Mouse (Mus musculus) thymus, postnatal 4 days (tissue): Measurements from ENCODE around the gene Pknox1.
"Not testable (repeated sequence)": the region's sequence is repeated elsewhere in the genome, so short reads cannot be mapped to it uniquely, and the experiment has no call there.

ENCODE experiments used
- DNase-seq: peaks from one replicate; pipeline ENCODE4 v3.0.0; 2021

Pknox1 gene

DNA sequence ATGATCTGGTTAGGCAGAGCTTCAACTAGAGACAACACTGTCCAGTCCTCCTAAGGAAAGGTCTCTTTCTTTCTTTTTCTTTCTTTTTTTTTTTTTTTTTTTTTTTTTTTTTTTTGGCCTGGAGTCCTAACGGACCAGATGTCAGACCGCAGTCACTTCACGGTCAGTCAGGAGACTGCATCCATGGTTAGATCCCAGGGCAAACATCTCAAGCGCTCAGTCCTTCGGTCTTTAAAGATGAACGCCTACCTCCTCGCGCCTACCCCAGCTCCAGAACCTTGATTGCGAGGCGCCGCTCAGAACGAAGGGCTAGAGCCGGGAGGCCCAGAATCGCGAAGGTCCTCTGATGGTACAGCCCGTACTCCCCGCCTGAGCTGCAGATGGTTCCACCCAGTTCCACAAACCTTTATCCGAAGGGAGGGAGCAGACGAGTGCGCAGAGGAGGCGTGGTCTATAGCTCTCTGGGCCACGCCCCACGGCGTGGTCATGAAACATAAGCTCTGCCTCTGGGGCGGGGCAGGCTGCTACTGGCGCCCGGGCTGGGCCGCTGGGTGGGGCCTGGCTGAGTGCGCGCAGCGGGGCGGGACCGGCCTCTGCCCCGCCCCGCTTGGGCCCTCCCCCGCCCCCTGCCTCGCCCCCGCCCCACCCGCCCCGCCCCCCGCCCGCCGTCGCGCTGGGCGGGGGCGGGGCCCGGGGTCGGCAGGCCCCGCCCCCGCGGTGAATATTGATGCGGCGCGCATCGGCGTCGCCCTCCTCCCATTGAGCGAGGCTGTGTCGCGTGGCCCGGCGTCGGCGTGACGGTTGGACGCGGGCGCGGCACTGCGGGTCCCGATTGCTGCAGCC is at the start of gene Pknox1:
Gene Pknox1 (plus strand): TSS at position 720 of the 843 bp plus-strand sequence.
- peak; percentile 99 for DNase-seq

DNA sequence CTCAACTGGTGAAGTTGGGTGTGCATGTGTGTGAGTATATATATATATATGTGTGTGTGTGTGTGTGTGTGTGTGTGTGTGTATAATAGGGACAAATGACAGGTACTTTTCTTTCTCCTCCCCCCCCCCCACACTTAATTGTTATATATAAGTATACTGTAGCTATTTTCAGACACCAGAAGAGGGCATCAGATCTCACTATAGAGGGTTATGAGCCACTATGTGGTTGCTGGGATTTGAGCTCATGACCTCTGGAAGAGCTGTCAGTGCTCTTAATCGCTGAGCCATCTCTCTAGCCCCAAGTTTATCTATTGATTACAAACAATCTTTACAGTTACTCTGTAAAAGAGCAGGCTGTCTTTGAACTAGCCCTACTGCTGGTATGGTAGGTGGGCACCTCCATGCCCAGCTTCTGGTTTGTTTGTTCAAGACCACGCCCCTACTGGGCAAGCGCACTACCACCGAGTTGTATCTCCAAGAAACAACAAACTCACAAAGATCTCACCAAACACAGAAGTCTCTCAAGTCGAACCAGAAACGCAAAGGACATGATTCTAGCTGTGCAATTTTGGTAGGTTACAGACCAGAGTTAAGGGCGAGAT is 45.1 kb upstream of the Pknox1 start:
- no peak for DNase-seq

- peak; percentile 100 for DNase-seq
These were observed 44.3 kb upstream of the Pknox1 start, which contains the start of the genes Wdr4 and Ndufv3 for GRCm38 (mm10) chr17:31519946-31520838. Gene Wdr4, minus strand, starts transcription at chr17:31519980. Gene Ndufv3, plus strand, starts transcription at chr17:31520115.

DNA sequence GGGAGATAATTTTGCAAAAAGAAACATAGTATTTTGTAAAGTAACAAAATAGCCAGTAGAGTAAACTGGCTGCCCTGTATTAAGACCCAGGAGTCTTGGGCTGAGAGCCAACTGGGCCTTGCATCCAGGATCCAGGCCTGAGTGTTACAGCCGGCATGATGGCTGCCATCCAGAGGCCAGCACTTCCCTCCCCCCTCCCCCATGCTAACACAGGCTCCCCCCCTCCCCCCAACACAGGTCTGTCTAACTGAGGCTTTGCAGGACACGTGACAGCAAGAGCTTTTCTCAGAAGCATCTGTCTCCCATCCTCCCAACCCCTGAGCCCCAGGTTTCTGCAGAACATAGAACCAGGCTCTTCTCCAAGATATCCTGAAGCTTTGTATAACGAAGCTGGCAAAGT is 43.6 kb upstream of the Pknox1 start:
- no peak for DNase-seq

GRCm38 (mm10) chr17:31521948-31522347 is 42.6 kb upstream of the Pknox1 start:
- DNase-seq, result no peak

GRCm38 (mm10) chr17:31525114-31525513 is 39.4 kb upstream of the Pknox1 start:
- no peak for DNase-seq

DNA sequence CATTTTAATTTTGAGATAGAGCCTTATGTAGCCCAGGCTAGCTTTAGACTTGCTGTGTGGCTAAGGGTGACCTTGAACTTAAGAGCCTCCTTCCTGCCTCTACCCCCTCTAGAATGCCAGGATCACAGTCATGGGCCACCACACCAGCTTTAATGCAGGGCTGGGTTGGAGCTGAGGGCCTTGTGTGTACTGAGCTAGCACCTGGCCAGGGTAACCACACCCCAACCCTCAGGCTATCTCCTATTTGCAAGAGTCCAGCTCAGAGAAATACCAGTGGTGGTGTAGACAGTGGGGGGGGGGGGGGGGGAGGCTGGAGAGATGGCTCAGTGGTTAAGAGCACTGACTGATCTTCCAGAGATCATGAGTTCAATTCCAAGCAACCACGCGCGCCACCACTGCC is 38.7 kb upstream of the Pknox1 start:
- no peak for DNase-seq

- peak; percentile 64 for DNase-seq
These were observed 35.2 kb upstream of the Pknox1 start for GRCm38 (mm10) chr17:31529314-31529713.

DNA sequence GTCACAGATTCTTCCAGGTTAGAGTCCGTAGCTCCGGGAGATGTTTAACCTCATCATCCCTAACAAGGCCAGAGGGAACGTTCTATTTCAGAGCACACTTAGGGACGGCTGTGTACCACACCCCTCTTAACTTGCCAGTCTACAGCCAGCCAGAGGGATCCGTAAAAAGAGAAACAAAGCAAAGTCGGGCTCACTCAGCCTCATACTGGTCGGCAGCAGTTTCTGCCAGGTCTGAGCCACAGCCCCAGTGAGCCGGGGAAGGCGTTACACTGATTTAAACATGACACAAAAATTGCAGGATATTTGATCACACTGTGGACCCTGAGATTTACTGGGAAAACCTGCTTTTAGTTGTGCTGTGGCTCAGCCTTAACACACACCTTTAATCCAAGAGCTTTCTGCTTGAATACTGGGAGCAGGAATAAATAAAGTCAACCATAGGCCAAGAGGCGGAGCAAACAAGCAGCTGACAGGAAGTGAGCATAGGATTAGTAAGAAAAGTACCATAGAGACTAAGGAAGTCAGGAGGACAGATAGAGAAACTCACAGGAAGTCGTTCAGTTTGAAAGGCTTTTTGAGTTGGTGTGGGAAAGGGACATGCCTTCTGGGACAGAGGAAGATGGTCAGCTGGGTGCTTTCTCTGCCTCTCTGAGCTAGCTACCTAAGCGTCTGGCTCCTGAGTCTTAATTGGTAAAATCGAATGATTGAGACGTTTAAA is 32.9 kb upstream of the Pknox1 start:
- DNase-seq, result no peak

GRCm38 (mm10) chr17:31532331-31532730 is 32.2 kb upstream of the Pknox1 start:
- DNase-seq, result not testable (repeated sequence)

DNA sequence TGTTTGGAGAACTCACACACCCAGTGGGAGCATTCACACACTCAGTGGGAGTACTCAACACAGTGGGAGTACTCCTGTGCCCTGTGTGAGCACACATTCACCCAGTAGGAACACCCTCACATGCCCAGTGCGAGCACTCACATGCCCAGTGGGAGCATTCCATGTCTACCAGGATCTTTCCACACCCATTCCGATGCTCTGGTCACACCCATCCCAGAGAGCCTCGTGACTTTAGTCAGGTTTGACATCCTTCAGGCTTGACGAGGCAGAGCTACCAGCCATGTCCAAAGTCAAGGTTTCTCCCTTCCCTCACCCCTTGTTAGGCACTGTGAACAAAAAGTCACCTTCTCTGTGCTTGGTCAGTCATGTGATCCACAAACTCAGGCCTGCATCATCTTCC is 29.2 kb upstream of the Pknox1 start:
- no peak for DNase-seq

DNA sequence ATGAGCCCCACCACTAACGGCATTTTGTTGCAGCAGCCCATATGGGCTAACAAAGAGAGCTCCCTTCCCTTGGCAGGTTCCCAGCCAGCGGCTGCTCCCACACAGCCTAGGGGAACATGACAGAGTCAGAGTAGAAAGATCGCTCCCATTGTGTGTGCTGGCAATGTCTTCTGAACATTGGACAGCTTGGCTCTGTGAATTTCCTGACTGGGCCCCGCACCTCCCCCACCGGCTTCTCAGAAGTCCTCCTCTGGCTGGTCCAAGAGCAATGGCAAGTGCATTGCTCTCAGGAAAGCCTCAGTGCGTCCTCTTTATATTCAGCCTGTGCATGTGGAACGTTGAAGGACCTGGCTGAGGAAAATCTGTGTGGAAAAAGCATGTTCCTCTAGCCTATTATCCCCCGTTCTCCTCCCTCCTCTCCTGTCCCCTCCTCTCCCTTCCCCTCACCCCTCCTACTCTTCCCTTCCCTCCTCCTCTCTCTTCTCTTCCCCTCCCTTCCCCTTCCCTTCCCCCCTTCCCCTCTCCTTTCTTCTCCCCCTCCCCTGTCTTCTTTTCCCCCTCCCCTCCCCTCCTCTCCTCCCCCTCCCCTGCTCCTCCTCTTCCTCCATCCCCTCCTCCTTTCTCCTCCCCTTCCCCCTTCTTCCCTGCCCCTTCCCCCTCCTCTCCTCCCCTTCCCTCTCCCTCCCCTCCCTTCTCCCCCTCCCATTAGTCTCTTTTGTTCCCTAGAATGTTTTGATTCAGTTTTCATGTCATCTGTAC is 28.5 kb upstream of the Pknox1 start:
- DNase-seq, result no peak

- no peak for DNase-seq
These were observed 24.4 kb upstream of the Pknox1 start for GRCm38 (mm10) chr17:31540101-31540500.

DNA sequence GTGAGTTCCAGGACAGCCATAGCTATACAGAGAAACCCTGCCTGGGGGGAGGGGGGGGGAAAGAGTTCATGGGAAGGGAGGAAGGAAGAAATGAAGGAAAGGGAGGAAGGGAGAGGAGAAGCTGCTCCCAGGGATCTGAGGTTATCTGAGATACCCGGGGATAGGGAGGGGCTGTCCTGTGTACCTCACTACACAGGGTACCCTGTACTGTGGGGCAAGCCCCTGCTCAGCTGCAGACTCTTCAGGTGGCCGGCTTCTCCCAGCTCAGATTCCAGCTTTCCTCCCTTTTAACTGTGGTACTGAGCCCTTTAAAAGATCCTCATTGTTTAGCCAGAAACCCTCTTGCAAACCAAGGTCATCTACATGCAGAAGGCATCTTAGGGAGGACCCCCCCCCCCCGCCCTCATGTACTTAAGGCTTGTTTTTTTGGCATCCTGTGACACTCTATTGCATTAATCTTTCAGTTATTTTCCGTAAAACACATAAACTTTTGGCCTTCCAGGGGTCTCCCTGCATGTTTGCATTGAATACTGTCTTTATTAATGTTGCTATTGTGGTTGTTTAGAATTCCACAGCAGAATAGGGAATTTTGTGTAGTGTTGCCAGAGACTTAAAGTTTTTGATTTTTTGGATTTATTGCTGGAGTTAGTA is 23.6 kb upstream of the Pknox1 start:
- no peak for DNase-seq

- no peak for DNase-seq
These were observed 23.1 kb upstream of the Pknox1 start for GRCm38 (mm10) chr17:31541460-31541831.

DNA sequence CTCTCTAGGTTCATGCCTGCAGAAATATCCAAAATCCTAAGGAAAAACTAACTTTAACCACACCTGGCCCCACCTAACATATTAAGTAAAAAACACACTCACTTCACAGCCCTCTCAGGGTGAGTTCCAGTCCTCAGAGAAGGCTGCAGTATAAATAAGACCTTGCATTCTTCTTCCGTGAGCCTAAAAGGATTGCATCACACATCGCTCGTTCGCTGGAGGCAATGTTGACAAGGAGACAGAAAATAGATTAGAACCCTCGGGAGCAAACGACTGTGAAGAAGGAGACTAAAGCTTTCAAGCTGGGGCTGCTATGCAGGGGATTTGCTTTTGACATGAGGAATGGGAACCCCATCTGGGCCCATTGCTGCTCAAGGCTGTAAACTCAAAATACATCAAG is 21.0 kb upstream of the Pknox1 start:
- DNase-seq, result no peak

DNA sequence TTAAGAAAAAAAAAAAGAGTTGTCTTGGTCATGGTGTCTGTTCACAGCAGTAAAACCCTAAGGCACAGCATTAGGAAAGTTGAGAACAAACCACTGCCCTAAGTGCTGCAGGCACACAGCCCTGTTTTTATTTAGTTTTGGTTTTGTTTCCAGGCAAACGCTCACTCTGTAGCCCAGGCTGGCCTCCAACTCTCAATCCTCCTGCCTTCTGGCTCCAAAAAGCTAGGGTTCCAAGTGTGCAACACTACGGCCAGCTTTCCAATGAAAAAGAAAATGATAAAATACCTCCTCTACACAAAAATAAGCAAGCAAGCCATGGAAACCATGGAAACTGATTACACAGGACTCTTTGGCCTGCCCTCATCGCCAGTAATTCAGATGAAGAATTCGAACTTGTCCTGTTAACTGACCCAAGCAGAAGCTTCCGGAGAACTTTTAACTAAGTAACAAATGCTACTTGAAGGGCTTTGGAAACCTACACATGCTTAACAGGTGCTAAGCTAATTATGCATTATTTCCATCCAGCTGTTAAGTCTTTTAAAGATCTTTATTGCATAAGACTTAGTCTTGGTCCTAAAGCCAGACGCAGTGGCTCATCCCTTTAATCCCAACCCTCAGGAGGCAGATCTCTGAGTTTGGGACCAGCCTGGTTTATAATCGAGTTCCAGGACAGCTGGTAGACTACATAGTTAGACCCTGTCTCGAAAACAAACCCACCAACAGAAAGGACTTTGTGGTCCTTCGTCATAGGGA is 17.9 kb upstream of the Pknox1 start:
- DNase-seq, result no peak

- no peak for DNase-seq
These were observed 16.6 kb upstream of the Pknox1 start for GRCm38 (mm10) chr17:31547974-31548373.

GRCm38 (mm10) chr17:31549389-31549788 is 15.1 kb upstream of the Pknox1 start:
- no peak for DNase-seq

DNA sequence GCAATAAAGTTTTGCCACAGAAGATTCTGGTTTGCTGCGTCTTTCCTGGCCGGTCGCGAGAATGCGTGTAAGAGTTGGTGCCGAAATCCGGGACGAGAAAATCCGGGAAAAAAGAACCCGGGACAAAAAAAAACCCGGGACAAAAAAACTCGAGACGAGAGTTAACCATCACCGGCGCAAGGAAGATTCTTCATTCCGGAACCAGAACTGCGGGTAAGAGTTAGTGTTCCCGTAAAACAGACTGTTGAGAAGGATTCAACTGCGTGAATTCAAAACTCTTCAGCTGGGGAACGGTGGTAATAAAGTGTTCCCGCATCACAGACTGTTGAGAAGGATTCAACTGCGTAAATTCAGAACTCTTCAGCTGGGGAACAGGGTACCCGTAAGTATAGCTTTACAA is 11.9 kb upstream of the Pknox1 start:
- not testable (repeated sequence) for DNase-seq

DNA sequence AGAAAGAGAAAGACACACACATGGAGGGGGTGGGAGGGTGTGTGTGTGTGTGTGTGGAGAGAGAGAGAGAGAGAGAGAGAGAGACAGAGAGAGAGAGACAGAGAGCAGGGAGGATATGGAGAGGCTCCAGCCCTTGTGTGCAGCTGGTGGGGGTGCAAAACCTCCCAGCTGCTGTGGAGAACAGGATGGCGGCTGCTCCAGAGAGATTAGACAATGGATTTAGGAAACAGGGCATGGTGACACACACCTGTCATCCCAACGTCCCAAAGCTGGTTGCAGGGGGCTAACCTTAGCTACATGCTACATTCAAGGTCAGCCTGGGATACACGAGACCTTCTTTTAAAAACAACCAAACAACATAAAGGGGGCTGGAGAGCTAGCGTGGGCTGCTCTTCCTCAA is 8.3 kb upstream of the Pknox1 start:
- DNase-seq, result no peak
